Mouse (Mus musculus): ENCODE results near the gene Zfp109.

Zfp109 gene

GRCm38 (mm10) chr7:24253779-24254615 is 16.6 kb upstream of the Zfp109 start:
- no peak for TF ChIP-seq GATA4 (IDR thresholded peaks at IDR 0.05; ENCODE audit: insufficient replicate concordance, low read length)

GRCm38 (mm10) chr7:24211343-24211742 is 26.0 kb downstream of the Zfp109 start, which contains the start of gene Zfp111:
Gene Zfp111, minus strand, starts transcription at chr7:24211443.
- no peak for TF ChIP-seq GATA4 (IDR thresholded peaks at IDR 0.05; ENCODE audit: insufficient replicate concordance, low read length)

GRCm38 (mm10) chr7:24210296-24210695 is 27.1 kb downstream of the Zfp109 start:
- no peak for TF ChIP-seq GATA4 (IDR thresholded peaks at IDR 0.05; ENCODE audit: insufficient replicate concordance, low read length)

GRCm38 (mm10) chr7:24208282-24208886 is 29.0 kb downstream of the Zfp109 start:
- TF ChIP-seq GATA4 (IDR thresholded peaks at IDR 0.05; ENCODE audit: insufficient replicate concordance, low read length), result no peak

- TF ChIP-seq GATA4 (IDR thresholded peaks at IDR 0.05; ENCODE audit: insufficient replicate concordance, low read length), result no peak
These were observed 29.7 kb downstream of the Zfp109 start for GRCm38 (mm10) chr7:24207488-24208261.

GRCm38 (mm10) chr7:24196961-24197360 is 40.4 kb downstream of the Zfp109 start:
- no peak for TF ChIP-seq GATA4 (IDR thresholded peaks at IDR 0.05; ENCODE audit: insufficient replicate concordance, low read length)

GRCm38 (mm10) chr7:24193157-24193556 is 44.2 kb downstream of the Zfp109 start:
- TF ChIP-seq GATA4 (IDR thresholded peaks at IDR 0.05; ENCODE audit: insufficient replicate concordance, low read length), result no peak

- no peak for TF ChIP-seq GATA4 (IDR thresholded peaks at IDR 0.05; ENCODE audit: insufficient replicate concordance, low read length)
These were observed 46.0 kb downstream of the Zfp109 start for GRCm38 (mm10) chr7:24191361-24191760.

GRCm38 (mm10) chr7:24189571-24189944 is 47.8 kb downstream of the Zfp109 start:
- no peak for TF ChIP-seq GATA4 (IDR thresholded peaks at IDR 0.05; ENCODE audit: insufficient replicate concordance, low read length)

GRCm38 (mm10) chr7:24188901-24189570 is 48.3 kb downstream of the Zfp109 start:
- TF ChIP-seq GATA4 (IDR thresholded peaks at IDR 0.05; ENCODE audit: insufficient replicate concordance, low read length), result no peak

- TF ChIP-seq GATA4 (IDR thresholded peaks at IDR 0.05; ENCODE audit: insufficient replicate concordance, low read length), result no peak
These were observed 49.7 kb downstream of the Zfp109 start for GRCm38 (mm10) chr7:24187611-24188010.

Measured in liver, adult (tissue).